Mouse (Mus musculus) embryonic facial prominence, embryonic 15.5 days (tissue): ENCODE results near the gene Mrtfa. TPM values are rescaled to one million over a fixed set of nuclear protein-coding genes. Genes with fewer than 3 reads are reported as not detected.
A peak's percentile ranks its signal among the peaks of the same experiment; 100 is the strongest.

Experiments used
- ATAC-seq: fragments of 200-750 bp; cut with Nextera tagmentation; 2 replicates; pipeline ENCODE4 v1.8.0; 2017; ENCODE audit warnings: low read depth, moderate TSS enrichment; ENCODE audit not compliant: insufficient number of reproducible peaks, low FRiP score, low TSS enrichment
- H3K27ac ChIP-seq: fragments of 300-500 bp; sonication (generic); replicated peaks from 2 replicates; pipeline ENCODE4 v1.5.1; 2015; ENCODE audit warnings: mild to moderate bottlenecking, inconsistent platforms
- H3K27me3 ChIP-seq: fragments of 300-500 bp; sonication (generic); 2 replicates; pipeline ENCODE4 v1.6.1; 2015; ENCODE audit warnings: inconsistent platforms
- H3K36me3 ChIP-seq: fragments of 300-500 bp; sonication (generic); 2 replicates; pipeline ENCODE4 v1.6.1; 2015; ENCODE audit warnings: mild to moderate bottlenecking, inconsistent platforms
- H3K4me1 ChIP-seq: fragments of 300-500 bp; sonication (generic); 2 replicates; pipeline ENCODE4 v1.6.1; 2015; ENCODE audit warnings: inconsistent platforms
- H3K4me2 ChIP-seq: fragments of 300-500 bp; sonication (generic); replicated peaks from 2 replicates; pipeline ENCODE4 v1.6.1; 2015; ENCODE audit warnings: mild to moderate bottlenecking, inconsistent platforms
- H3K4me3 ChIP-seq: fragments of 300-500 bp; sonication (generic); replicated peaks from 2 replicates; pipeline ENCODE4 v1.5.1; 2015; ENCODE audit warnings: mild to moderate bottlenecking, inconsistent platforms
- H3K9ac ChIP-seq: fragments of 300-500 bp; sonication (generic); 2 replicates; pipeline ENCODE4 v1.6.1; 2015; ENCODE audit warnings: inconsistent platforms
- H3K9me3 ChIP-seq: fragments of 300-500 bp; sonication (generic); replicated peaks from 2 replicates; pipeline ENCODE4 v1.6.1; 2016; ENCODE audit warnings: inconsistent platforms
- WGBS: fragments of 180-500 bp; shearing (Covaris S2); methylation state at CpG from one replicate; pipeline ENCODE4 v1.1.7; 2015; 5-methylcytosine and 5-hydroxymethylcytosine counted together
- polyA plus RNA-seq: library from polyadenylated mRNA; unstranded; fragments of >200 nt; fragmentation: Nextera tagmentation; extraction: Ambion mirVana; gene quantifications from 2 replicates; pipeline ENCODE4 v1.2.1, GENCODE M21; 2015

Gene Mrtfa
- polyA plus RNA-seq, 1 experiment from 2014 or later = 33.6 TPM

- 88% methylated on average over 4 of the region's 4 CpGs for WGBS
- Histone ChIP-seq H3K27me3 (no peaks in the 10 kb centered on the region), H3K9ac (no peak overlapping the region), H3K9me3 (no peaks in the 10 kb centered on the region), H3K4me1 (peaks cover 12% of the 10 kb centered on the region), H3K4me2 (no peak overlapping the region), H3K36me3 (peaks cover 12% of the 10 kb centered on the region; the same call in 1 of the 2 replicates), H3K27ac (no peak overlapping the region), H3K4me3 (no peak overlapping the region)
- no peak for ATAC-seq
These were observed 145.2 kb downstream of the Mrtfa start for GRCm38 (mm10) chr15:81045336-81045735.

GRCm38 (mm10) chr15:81044446-81044845 is 146.1 kb downstream of the Mrtfa start:
- no peak overlapping the region for H3K9ac ChIP-seq
- H3K4me1 ChIP-seq = peaks cover 9% of the 10 kb centered on the region; the same call in 1 of the 2 replicates
- no peaks in the 10 kb centered on the region for H3K9me3 ChIP-seq
- peaks cover 12% of the 10 kb centered on the region; the same call in 1 of the 2 replicates for H3K36me3 ChIP-seq
- H3K27me3 ChIP-seq = no peaks in the 10 kb centered on the region
- no peak overlapping the region for H3K27ac ChIP-seq
- no peak for ATAC-seq
- WGBS = 87% methylated on average over 9 of the region's 9 CpGs
- no peak overlapping the region for H3K4me3 ChIP-seq
- no peak overlapping the region for H3K4me2 ChIP-seq

DNA sequence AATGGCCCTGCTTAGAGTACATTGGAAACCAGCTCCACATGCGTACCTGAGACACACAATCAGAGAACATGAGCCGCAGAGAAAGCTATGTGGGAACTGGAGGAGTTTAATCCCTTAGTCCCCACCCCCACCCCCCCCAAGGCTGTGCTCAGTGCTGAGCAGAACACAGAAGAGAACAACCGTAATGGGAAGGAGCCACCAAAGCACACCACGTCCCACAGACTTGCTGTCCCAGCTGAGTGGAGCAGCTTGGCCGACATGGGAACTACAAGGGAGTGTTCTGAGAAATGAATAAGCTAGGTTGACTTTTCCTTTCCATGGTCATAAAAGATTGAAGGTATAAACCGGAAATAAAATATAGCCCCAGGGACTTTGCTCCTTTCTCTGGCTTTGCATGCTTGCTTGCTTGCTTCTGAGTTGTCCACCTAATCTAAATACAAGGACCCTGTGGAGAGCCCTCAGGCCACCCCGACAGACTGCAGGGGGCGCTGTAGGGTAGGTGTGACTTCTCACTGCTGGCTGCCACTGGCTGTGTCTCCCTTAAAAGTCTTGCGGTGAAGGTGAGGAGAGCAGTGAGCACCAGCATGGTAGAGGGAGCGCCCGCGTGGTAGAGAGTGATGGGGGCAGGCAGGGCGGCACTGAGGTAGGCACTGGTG is 148.2 kb downstream of the Mrtfa start:
- Histone ChIP-seq H3K4me3 (no peak overlapping the region), H3K36me3 (peaks cover 12% of the 10 kb centered on the region; the same call in 1 of the 2 replicates), H3K27me3 (no peaks in the 10 kb centered on the region), H3K27ac (no peak overlapping the region; the same call in 1 of the 2 replicates), H3K4me1 (peaks cover 9% of the 10 kb centered on the region; the same call in 1 of the 2 replicates), H3K4me2 (no peak overlapping the region), H3K9ac (no peak overlapping the region), H3K9me3 (no peaks in the 10 kb centered on the region)
- no peak for ATAC-seq
- WGBS = 53% methylated on average over 13 of the region's 13 CpGs

- no peaks in the 10 kb centered on the region for H3K9me3 ChIP-seq
- 65% methylated on average over 4 of the region's 4 CpGs for WGBS
- H3K4me1 ChIP-seq = peaks cover 9% of the 10 kb centered on the region; the same call in 1 of the 2 replicates
- no peak overlapping the region for H3K4me2 ChIP-seq
- no peak overlapping the region for H3K27ac ChIP-seq
- no peak overlapping the region for H3K4me3 ChIP-seq
- no peaks in the 10 kb centered on the region for H3K27me3 ChIP-seq
- no peak for ATAC-seq
- H3K9ac ChIP-seq = no peak overlapping the region
- H3K36me3 ChIP-seq = peaks cover 12% of the 10 kb centered on the region; the same call in 1 of the 2 replicates
These were observed 148.8 kb downstream of the Mrtfa start for GRCm38 (mm10) chr15:81041767-81042166.

DNA sequence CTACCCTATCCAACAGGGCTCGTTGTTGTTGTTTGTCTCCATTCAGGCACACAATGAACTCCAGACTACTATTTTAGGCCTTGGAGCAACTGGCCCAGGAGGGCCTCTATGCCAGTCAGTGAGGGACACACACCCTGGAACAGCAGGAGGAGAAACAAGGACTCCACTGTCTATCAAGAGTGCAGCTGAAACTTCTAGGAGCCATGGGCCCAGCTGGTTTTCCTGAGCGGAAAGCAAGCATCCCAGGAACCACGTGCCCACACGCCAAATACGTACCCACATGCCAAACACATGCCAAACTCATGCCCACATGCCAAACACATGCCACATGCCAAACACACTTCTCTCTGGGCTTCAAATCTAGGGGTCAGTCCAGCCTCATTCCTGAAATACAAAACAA is 152.1 kb downstream of the Mrtfa start:
- Histone ChIP-seq H3K4me2 (no peak overlapping the region), H3K4me3 (no peak overlapping the region), H3K9me3 (no peaks in the 10 kb centered on the region), H3K4me1 (peaks cover 30% of the 10 kb centered on the region), H3K36me3 (no peaks in the 10 kb centered on the region), H3K27me3 (no peaks in the 10 kb centered on the region), H3K27ac (no peak overlapping the region), H3K9ac (no peak overlapping the region)
- WGBS = 68% methylated on average over 5 of the region's 5 CpGs
- ATAC-seq = no peak

GRCm38 (mm10) chr15:81035417-81036162 is 155.0 kb downstream of the Mrtfa start:
- H3K27me3 ChIP-seq = no peaks in the 10 kb centered on the region
- H3K4me2 ChIP-seq = no peak overlapping the region
- H3K4me1 ChIP-seq = peaks cover 29% of the 10 kb centered on the region
- no peak overlapping the region for H3K9ac ChIP-seq
- 0 out of 2 replicates have a peak overlapping the region, but pooled peaks have one; percentile 34 for H3K27ac ChIP-seq
- H3K9me3 ChIP-seq = no peaks in the 10 kb centered on the region
- ATAC-seq = no peak
- WGBS = 59% methylated on average over 12 of the region's 12 CpGs
- no peaks in the 10 kb centered on the region for H3K36me3 ChIP-seq
- H3K4me3 ChIP-seq = no peak overlapping the region

- no peak overlapping the region; the same call in 1 of the 2 replicates for H3K27ac ChIP-seq
- 59% methylated on average over 6 of the region's 6 CpGs for WGBS
These were observed 156.4 kb downstream of the Mrtfa start for GRCm38 (mm10) chr15:81034119-81034518.

GRCm38 (mm10) chr15:81032941-81033629 is 157.5 kb downstream of the Mrtfa start:
- no peak for ATAC-seq
- Histone ChIP-seq H3K36me3 (no peaks in the 10 kb centered on the region), H3K27ac (no peak overlapping the region)

More at GRCm38 (mm10) chr15:81034119-81034518, 156.4 kb downstream of the Mrtfa start:
- Histone ChIP-seq H3K4me2 (no peak overlapping the region), H3K9me3 (no peaks in the 10 kb centered on the region), H3K4me1 (peaks cover 29% of the 10 kb centered on the region), H3K36me3 (no peaks in the 10 kb centered on the region), H3K27me3 (no peaks in the 10 kb centered on the region), H3K4me3 (no peak overlapping the region), H3K9ac (no peak overlapping the region)
- no peak for ATAC-seq

DNA sequence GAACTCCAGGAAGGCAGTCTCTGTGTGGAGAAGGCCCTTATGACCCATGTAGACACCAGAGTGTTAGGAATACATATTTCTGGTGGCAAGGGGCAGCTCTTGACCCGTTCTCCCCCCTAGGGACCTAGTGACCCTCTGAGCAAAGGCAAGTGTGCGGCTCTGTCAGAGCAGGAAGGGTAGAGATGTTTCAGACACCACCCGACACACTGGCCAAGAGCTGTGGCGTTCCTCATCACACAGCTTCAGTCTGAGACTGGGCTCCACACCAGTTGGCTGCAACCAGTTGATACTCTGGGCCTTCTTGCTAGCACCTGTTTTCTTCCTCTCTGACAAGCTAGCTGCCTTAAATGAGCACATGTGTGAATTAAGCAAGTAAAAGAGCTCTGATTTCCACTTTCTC is 158.9 kb downstream of the Mrtfa start:
- H3K27me3 ChIP-seq = no peaks in the 10 kb centered on the region
- 84% methylated on average over 4 of the region's 4 CpGs for WGBS
- peaks cover 36% of the 10 kb centered on the region for H3K4me1 ChIP-seq
- H3K4me2 ChIP-seq = no peak overlapping the region
- no peaks in the 10 kb centered on the region for H3K9me3 ChIP-seq
- no peak overlapping the region for H3K27ac ChIP-seq
- H3K36me3 ChIP-seq = no peaks in the 10 kb centered on the region
- no peak for ATAC-seq
- H3K4me3 ChIP-seq = no peak overlapping the region
- no peak overlapping the region for H3K9ac ChIP-seq

More at GRCm38 (mm10) chr15:81032941-81033629, 157.5 kb downstream of the Mrtfa start:
- Histone ChIP-seq H3K9ac (no peak overlapping the region), H3K4me2 (no peak overlapping the region), H3K4me1 (peaks cover 31% of the 10 kb centered on the region), H3K27me3 (no peaks in the 10 kb centered on the region), H3K9me3 (no peaks in the 10 kb centered on the region), H3K4me3 (no peak overlapping the region)
- WGBS = 29% methylated on average over 9 of the region's 9 CpGs

GRCm38 (mm10) chr15:81030891-81031425 is 159.6 kb downstream of the Mrtfa start:
- Histone ChIP-seq H3K4me2 (no peak overlapping the region), H3K36me3 (no peaks in the 10 kb centered on the region), H3K27me3 (no peaks in the 10 kb centered on the region), H3K4me1 (peaks cover 35% of the 10 kb centered on the region), H3K4me3 (no peak overlapping the region), H3K27ac (no peak overlapping the region), H3K9me3 (no peaks in the 10 kb centered on the region), H3K9ac (no peak overlapping the region)
- ATAC-seq = no peak
- WGBS = 76% methylated on average over 10 of the region's 10 CpGs
